ENCODE assay signal across 9 mouse cellular contexts in genomic region chr16:92286609-92287008, GRCm38 (mm10). TPM values are rescaled to one million over a fixed set of nuclear protein-coding genes. Genes with fewer than 3 reads are reported as not detected.
A peak's percentile ranks its signal among the peaks of the same experiment; 100 is the strongest.
DNase-seq lines count a peak whose midpoint lies in the region; ATAC-seq and TF ChIP-seq lines count a peak whose summit lies in the region.
"Had no signal": no experiment of that assay in that cellular context is flagged by ENCODE, and none has a peak within 500 bp of the region (broad histone marks: within the 10 kb centered on the region; RNA-seq: fewer than 3 reads in every experiment).

No protein-coding gene starts in this region.

- TF ChIP-seq POLR2A in cortical plate, adult 2 months (IDR thresholded peaks at IDR 0.05; ENCODE audit: extremely low read depth, insufficient read depth, low read length) = no peak
- no peak for TF ChIP-seq POLR2A in lung, adult 2 months (IDR thresholded peaks at IDR 0.05; ENCODE audit: borderline replicate concordance, extremely low read depth, low read depth, low read length)

- DNase-seq in CD8-positive naive resting alpha-beta T cell, adult 2 months (ENCODE audit: low read depth in 2 of 2, low spot score in 2 of 2) = peak; percentile 62 to 73
- DNase-seq in adrenal gland, adult 18-20 months (ENCODE audit: low spot score in 2 of 2) = peak; percentile 83 to 88
- peak; percentile 95 to 97 for DNase-seq in kidney, postnatal 4 days
- DNase-seq in lung, adult 2 months = peak; percentile 87
- DNase-seq in right cerebral cortex, adult 18-20 months = peak; percentile 77
- DNase-seq in urinary bladder, adult 18-20 months (ENCODE audit: low spot score in 2 of 2) = peak; percentile 68 to 72

- peak; percentile 74 for ATAC-seq in granulocyte monocyte progenitor cell, adult 5-6 weeks (replicated peaks; ENCODE audit: poor library complexity, severe bottlenecking)

- no peak overlapping the region for H3K4me3 ChIP-seq in cortical plate, adult 2 months (ENCODE audit: insufficient read depth, low read length)
- H3K4me3 ChIP-seq in lung, adult 2 months (replicated peaks; ENCODE audit: extremely low read depth, low read depth, low read length) = no peak overlapping the region
- H3K4me3 ChIP-seq: limb, embryonic 15.5 days had no signal

- peak; percentile 83 for TF ChIP-seq CTCF in cortical plate, adult 2 months (IDR thresholded peaks at IDR 0.05; ENCODE audit: extremely low read depth, insufficient read depth, low read length)
- TF ChIP-seq CTCF in lung, adult 2 months (IDR thresholded peaks at IDR 0.05; ENCODE audit: insufficient read depth, low read length) = peak; percentile 62

- no peak overlapping the region for H3K27ac ChIP-seq in cortical plate, adult 2 months (ENCODE audit: insufficient read depth, low read length)
- H3K27ac ChIP-seq: limb, embryonic 15.5 days had no signal

- 9% methylated on average over 7 of the region's 7 CpGs for WGBS in lung, adult 2 months

- H3K4me1 ChIP-seq in cortical plate, adult 2 months (ENCODE audit: control insufficient read depth, insufficient read depth, low read length) = no peaks in the 10 kb centered on the region
- peaks cover 2% of the 10 kb centered on the region; the same call in 1 of the 2 replicates for H3K4me1 ChIP-seq in lung, adult 2 months (ENCODE audit: control insufficient read depth, insufficient read depth, low read length)

RNA-seq across cellular contexts. Expression of gene Kcne2, which starts 5.6 kb away (rescaled TPM):
- not detected for total RNA-seq in adrenal gland, adult 18-20 months (2021)
- 0.33 and 0.38 TPM in 2 replicates for polyA plus RNA-seq in cortical plate, adult 2 months (2012; rRNA removed)
- total RNA-seq in granulocyte monocyte progenitor cell, adult 5-6 weeks (2014; fragmentation: Nextera tagmentation) = not detected in 2 replicates
- not detected in 2 replicates for total RNA-seq in granulocyte monocyte progenitor cell, adult 5-6 weeks (2017)
- 12.5 and 17.5 TPM in 2 replicates for polyA plus RNA-seq in lung, adult 2 months (2012; rRNA removed)

RNA-seq across cellular contexts. Expression of gene Smim11, which starts 14.5 kb away (rescaled TPM):
- 10 to 100 TPM; 61.5 TPM for total RNA-seq in adrenal gland, adult 18-20 months (2021)
- 26.7 and 30.2 TPM in 2 replicates for polyA plus RNA-seq in cortical plate, adult 2 months (2012; rRNA removed)
- total RNA-seq in granulocyte monocyte progenitor cell, adult 5-6 weeks (2014; fragmentation: Nextera tagmentation) = 100 and 115 TPM in 2 replicates
- total RNA-seq in granulocyte monocyte progenitor cell, adult 5-6 weeks (2017) = 120 and 157 TPM in 2 replicates
- polyA plus RNA-seq in lung, adult 2 months (2012; rRNA removed) = 22.4 and 22.9 TPM in 2 replicates

RNA-seq across cellular contexts. Expression of gene Fam243, which starts 34.6 kb away (rescaled TPM):
- not detected for total RNA-seq in adrenal gland, adult 18-20 months (2021)
- polyA plus RNA-seq in cortical plate, adult 2 months (2012; rRNA removed) = not detected in 2 replicates
- not detected in 2 replicates for total RNA-seq in granulocyte monocyte progenitor cell, adult 5-6 weeks (2014; fragmentation: Nextera tagmentation)
- total RNA-seq in granulocyte monocyte progenitor cell, adult 5-6 weeks (2017) = not detected in 2 replicates
- polyA plus RNA-seq in lung, adult 2 months (2012; rRNA removed) = not detected in 2 replicates
- polyA plus RNA-seq: limb, embryonic 15.5 days had no signal
